Mouse (Mus musculus): Measurements from ENCODE around the gene Cnksr3.

The Cnksr3 gene

GRCm38 (mm10) chr10:7211696-7212482, at the start of gene Cnksr3:
TSS of gene Cnksr3 (minus strand) at chr10:7212237.
- DNase-seq (ENCODE audit: low spot score in 2 of 2): peak; percentile 82 to 83

- no peak for DNase-seq (ENCODE audit: low spot score in 2 of 2)
Measured at GRCm38 (mm10) chr10:7260166-7261108, 48.4 kb upstream of the Cnksr3 start.

GRCm38 (mm10) chr10:7258607-7259006, 46.6 kb upstream of the Cnksr3 start:
- no peak for DNase-seq (ENCODE audit: low spot score in 2 of 2)

- DNase-seq (ENCODE audit: low spot score in 2 of 2): no peak
Measured at GRCm38 (mm10) chr10:7250455-7250854, 38.4 kb upstream of the Cnksr3 start.

GRCm38 (mm10) chr10:7234601-7235000, 22.6 kb upstream of the Cnksr3 start:
- no peak for DNase-seq (ENCODE audit: low spot score in 2 of 2)

- no peak for DNase-seq (ENCODE audit: low spot score in 2 of 2)
Measured at GRCm38 (mm10) chr10:7217551-7218127, 5.6 kb upstream of the Cnksr3 start.

- DNase-seq (ENCODE audit: low spot score in 2 of 2): no peak
Measured at GRCm38 (mm10) chr10:7214718-7215117, 2.7 kb upstream of the Cnksr3 start.

- DNase-seq (ENCODE audit: low spot score in 2 of 2): no peak
Measured at GRCm38 (mm10) chr10:7213066-7213630, 1.1 kb upstream of the Cnksr3 start.

GRCm38 (mm10) chr10:7212537-7212936, 500 bp upstream of the Cnksr3 start:
- no peak for DNase-seq (ENCODE audit: low spot score in 2 of 2)

GRCm38 (mm10) chr10:7210991-7211695, 894 bp downstream of the Cnksr3 start:
- DNase-seq (ENCODE audit: low spot score in 2 of 2): peak; percentile 25 to 26

GRCm38 (mm10) chr10:7209691-7210455, 2.2 kb downstream of the Cnksr3 start:
- DNase-seq (ENCODE audit: low spot score in 2 of 2): no peak

GRCm38 (mm10) chr10:7208859-7209441, 3.1 kb downstream of the Cnksr3 start:
- DNase-seq (ENCODE audit: low spot score in 2 of 2): no peak

- DNase-seq (ENCODE audit: low spot score in 2 of 2): no peak
Measured at GRCm38 (mm10) chr10:7207301-7207700, 4.7 kb downstream of the Cnksr3 start.

- no peak for DNase-seq (ENCODE audit: low spot score in 2 of 2)
Measured at GRCm38 (mm10) chr10:7206571-7206970, 5.5 kb downstream of the Cnksr3 start.

GRCm38 (mm10) chr10:7205576-7205975, 6.5 kb downstream of the Cnksr3 start:
- DNase-seq (ENCODE audit: low spot score in 2 of 2): no peak

GRCm38 (mm10) chr10:7204953-7205352, 7.1 kb downstream of the Cnksr3 start:
- no peak for DNase-seq (ENCODE audit: low spot score in 2 of 2)

GRCm38 (mm10) chr10:7202576-7202975, 9.5 kb downstream of the Cnksr3 start:
- no peak for DNase-seq (ENCODE audit: low spot score in 2 of 2)

GRCm38 (mm10) chr10:7200665-7201064, 11.4 kb downstream of the Cnksr3 start:
- no peak for DNase-seq (ENCODE audit: low spot score in 2 of 2)

GRCm38 (mm10) chr10:7198201-7198600, 13.8 kb downstream of the Cnksr3 start:
- DNase-seq (ENCODE audit: low spot score in 2 of 2): no peak

GRCm38 (mm10) chr10:7197733-7198132, 14.3 kb downstream of the Cnksr3 start:
- DNase-seq (ENCODE audit: low spot score in 2 of 2): no peak

Measured in right cerebral cortex, postnatal 36 days (tissue).